Mouse (Mus musculus): ENCODE measurements around the gene Dnajc5. TPM values are rescaled to one million over a fixed set of nuclear protein-coding genes. Genes with fewer than 3 reads are reported as not detected.
A peak's percentile ranks its signal among the peaks of the same experiment; 100 is the strongest.

Dnajc5 gene
- polyA plus RNA-seq, 1 experiment from 2014 or later = 26.4 TPM

GRCm38 (mm10) chr2:181601751-181602145, 81.5 kb downstream of the Dnajc5 start:
- Histone ChIP-seq H3K4me1 (ENCODE audit: control insufficient read depth, low read depth, low read length) (peaks cover 32% of the 10 kb centered on the region), H3K4me2 (ENCODE audit: low read depth, low read length) (peak overlapping the region; percentile 89), H3K9me3 (replicated peaks; ENCODE audit: control insufficient read depth, low read length) (no peaks in the 10 kb centered on the region), H3K27me3 (ENCODE audit: control insufficient read depth, insufficient read depth, low read depth, low read length) (peaks cover 19% of the 10 kb centered on the region), H3K27ac (ENCODE audit: low read length) (peak overlapping the region; percentile 54), H3K9ac (ENCODE audit: low read depth, low read length) (peak overlapping the region; percentile 73), H3K36me3 (ENCODE audit: control insufficient read depth, insufficient read depth) (no peaks in the 10 kb centered on the region), H3K4me3 (ENCODE audit: low read depth, low read length) (peak overlapping the region; percentile 67)
- ATAC-seq (ENCODE audit: low read depth) = no peak
- WGBS (ENCODE audit: insufficient replicate concordance) = 23% methylated on average over 10 of the region's 10 CpGs

- peak overlapping the region; percentile 67 for H3K4me3 ChIP-seq (ENCODE audit: low read depth, low read length)
- H3K9ac ChIP-seq (ENCODE audit: low read depth, low read length) = peak overlapping the region; percentile 73; the same call in 1 of the 2 replicates
- H3K36me3 ChIP-seq (ENCODE audit: control insufficient read depth, insufficient read depth) = no peaks in the 10 kb centered on the region
- WGBS (ENCODE audit: insufficient replicate concordance) = 48% methylated on average over 4 of the region's 4 CpGs
- ATAC-seq (ENCODE audit: low read depth) = no peak
- no peaks in the 10 kb centered on the region for H3K9me3 ChIP-seq (replicated peaks; ENCODE audit: control insufficient read depth, low read length)
- peaks cover 19% of the 10 kb centered on the region for H3K27me3 ChIP-seq (ENCODE audit: control insufficient read depth, insufficient read depth, low read depth, low read length)
- peaks cover 32% of the 10 kb centered on the region for H3K4me1 ChIP-seq (ENCODE audit: control insufficient read depth, low read depth, low read length)
- H3K4me2 ChIP-seq (ENCODE audit: low read depth, low read length) = peak overlapping the region; percentile 89
- no peak overlapping the region for H3K27ac ChIP-seq (ENCODE audit: low read length)
These were observed 82.1 kb downstream of the Dnajc5 start for GRCm38 (mm10) chr2:181602367-181602766.

Small RNA genes within 50 kb of the gene (microRNA-seq; reads per million reads assigned to microRNA genes)
- gene Mir7006 = not detected

Other genes with a start within 250 kb of the Dnajc5 start
- 9.4 and 9.8 TPM in 2 replicates for gene Gmeb2, start 232.4 kb upstream of the Dnajc5 start, polyA plus RNA-seq (2015; fragmentation: Nextera tagmentation; extraction: Ambion mirVana)
- 0.08 and 0.32 TPM in 2 replicates for gene Stmn3, start 206.0 kb upstream of the Dnajc5 start, polyA plus RNA-seq (2015; fragmentation: Nextera tagmentation; extraction: Ambion mirVana)
- 19.7 and 21.0 TPM in 2 replicates for gene Rtel1, start 200.7 kb upstream of the Dnajc5 start, polyA plus RNA-seq (2015; fragmentation: Nextera tagmentation; extraction: Ambion mirVana)
- 8.8 and 10.5 TPM in 2 replicates for gene Zgpat, start 155.6 kb upstream of the Dnajc5 start, polyA plus RNA-seq (2015; fragmentation: Nextera tagmentation; extraction: Ambion mirVana)
- 17.1 and 20.7 TPM in 2 replicates for gene Arfrp1, start 155.1 kb upstream of the Dnajc5 start, polyA plus RNA-seq (2015; fragmentation: Nextera tagmentation; extraction: Ambion mirVana)
- gene Lime1, start 140.4 kb upstream of the Dnajc5 start, polyA plus RNA-seq (2015; fragmentation: Nextera tagmentation; extraction: Ambion mirVana) = 4.7 and 6.3 TPM in 2 replicates
- gene Zbtb46, start 61.1 kb upstream of the Dnajc5 start, polyA plus RNA-seq (2015; fragmentation: Nextera tagmentation; extraction: Ambion mirVana) = 7.0 and 7.5 TPM in 2 replicates
- gene Abhd16b, start 27.3 kb upstream of the Dnajc5 start, polyA plus RNA-seq (2015; fragmentation: Nextera tagmentation; extraction: Ambion mirVana) = 0.09 TPM in 1 of 2 replicates, not detected in the other
- gene Tpd52l2, start 23.3 kb upstream of the Dnajc5 start, polyA plus RNA-seq (2015; fragmentation: Nextera tagmentation; extraction: Ambion mirVana) = 62.7 and 69.3 TPM in 2 replicates
- 21.0 and 23.6 TPM in 2 replicates for gene Uckl1, start 64.4 kb downstream of the Dnajc5 start, polyA plus RNA-seq (2015; fragmentation: Nextera tagmentation; extraction: Ambion mirVana)
- gene Prpf6, start 71.4 kb downstream of the Dnajc5 start, polyA plus RNA-seq (2015; fragmentation: Nextera tagmentation; extraction: Ambion mirVana) = 24.2 and 25.0 TPM in 2 replicates
- 6.2 and 7.6 TPM in 2 replicates for gene Zfp512b, start 72.3 kb downstream of the Dnajc5 start, polyA plus RNA-seq (2015; fragmentation: Nextera tagmentation; extraction: Ambion mirVana)
- gene Samd10, start 78.7 kb downstream of the Dnajc5 start, polyA plus RNA-seq (2015; fragmentation: Nextera tagmentation; extraction: Ambion mirVana) = 1.7 and 2.3 TPM in 2 replicates
- 0.19 TPM in 1 of 2 replicates, not detected in the other for gene Gm29797, start 136.5 kb downstream of the Dnajc5 start, polyA plus RNA-seq (2015; fragmentation: Nextera tagmentation; extraction: Ambion mirVana)
- gene Sox18, start 151.2 kb downstream of the Dnajc5 start, polyA plus RNA-seq (2015; fragmentation: Nextera tagmentation; extraction: Ambion mirVana) = 6.9 TPM in 2 replicates
- 1.9 TPM in 2 replicates for gene Tcea2, start 159.8 kb downstream of the Dnajc5 start, polyA plus RNA-seq (2015; fragmentation: Nextera tagmentation; extraction: Ambion mirVana)
- gene Rgs19, start 173.5 kb downstream of the Dnajc5 start, polyA plus RNA-seq (2015; fragmentation: Nextera tagmentation; extraction: Ambion mirVana) = 19.0 and 19.7 TPM in 2 replicates
- not detected in 2 replicates for gene Lkaaear1, start 178.0 kb downstream of the Dnajc5 start, polyA plus RNA-seq (2015; fragmentation: Nextera tagmentation; extraction: Ambion mirVana)
- gene Oprl1, start 194.5 kb downstream of the Dnajc5 start, polyA plus RNA-seq (2015; fragmentation: Nextera tagmentation; extraction: Ambion mirVana) = 0.07 and 0.11 TPM in 2 replicates
- not detected in 2 replicates for gene Myt1, start 242.8 kb downstream of the Dnajc5 start, polyA plus RNA-seq (2015; fragmentation: Nextera tagmentation; extraction: Ambion mirVana)

Measured in liver, embryonic 16.5 days (tissue).